Mouse (Mus musculus) heart, embryonic 13.5 days (tissue): ENCODE measurements at regions not wholly inside any gene's neighbourhood (a gene's known extent, or its start where the extent isn't known, plus 50 kb on each side); places are given as distances from the start of the nearest gene placed in this dataset.
A peak's percentile ranks its signal among the peaks of the same experiment; 100 is the strongest.

ENCODE experiments used
- ATAC-seq: fragments of 200-750 bp; cut with Nextera tagmentation; 2 replicates; pipeline ENCODE4 v1.8.0; 2017; ENCODE audit warnings: moderate TSS enrichment; ENCODE audit not compliant: insufficient number of reproducible peaks, low FRiP score, low TSS enrichment; ENCODE audit errors: extremely low read depth
- H3K27ac ChIP-seq: fragments of 300-500 bp; sonication (generic); replicated peaks from 2 replicates; pipeline ENCODE4 v1.5.1; 2015; ENCODE audit warnings: moderate library complexity, mild to moderate bottlenecking, inconsistent platforms
- H3K27me3 ChIP-seq: fragments of 300-500 bp; sonication (generic); replicated peaks from 2 replicates; pipeline ENCODE4 v1.6.1; 2015; ENCODE audit warnings: mild to moderate bottlenecking, inconsistent platforms
- H3K36me3 ChIP-seq: fragments of 300-500 bp; sonication (generic); 2 replicates; pipeline ENCODE4 v1.6.1; 2015; ENCODE audit warnings: mild to moderate bottlenecking, inconsistent platforms
- H3K4me1 ChIP-seq: fragments of 300-500 bp; sonication (generic); 2 replicates; pipeline ENCODE4 v1.6.1; 2015; ENCODE audit warnings: inconsistent platforms
- H3K4me2 ChIP-seq: fragments of 300-500 bp; sonication (generic); 2 replicates; pipeline ENCODE4 v1.6.1; 2015; ENCODE audit warnings: inconsistent platforms, mild to moderate bottlenecking, moderate library complexity
- H3K4me3 ChIP-seq: fragments of 300-500 bp; sonication (generic); 2 replicates; pipeline ENCODE4 v1.5.1; 2015; ENCODE audit warnings: moderate library complexity, mild to moderate bottlenecking, inconsistent platforms
- H3K9ac ChIP-seq: fragments of 300-500 bp; sonication (generic); 2 replicates; pipeline ENCODE4 v1.6.1; 2015; ENCODE audit warnings: inconsistent platforms, mild to moderate bottlenecking, moderate library complexity
- H3K9me3 ChIP-seq: fragments of 300-500 bp; sonication (generic); 2 replicates; pipeline ENCODE4 v1.6.1; 2016; ENCODE audit warnings: inconsistent platforms
- WGBS: fragments of 180-500 bp; shearing (Covaris S2); methylation state at CpG from one replicate; pipeline ENCODE4 v1.1.7; 2015; ENCODE audit warnings: mixed read lengths; 5-methylcytosine and 5-hydroxymethylcytosine counted together

DNA sequence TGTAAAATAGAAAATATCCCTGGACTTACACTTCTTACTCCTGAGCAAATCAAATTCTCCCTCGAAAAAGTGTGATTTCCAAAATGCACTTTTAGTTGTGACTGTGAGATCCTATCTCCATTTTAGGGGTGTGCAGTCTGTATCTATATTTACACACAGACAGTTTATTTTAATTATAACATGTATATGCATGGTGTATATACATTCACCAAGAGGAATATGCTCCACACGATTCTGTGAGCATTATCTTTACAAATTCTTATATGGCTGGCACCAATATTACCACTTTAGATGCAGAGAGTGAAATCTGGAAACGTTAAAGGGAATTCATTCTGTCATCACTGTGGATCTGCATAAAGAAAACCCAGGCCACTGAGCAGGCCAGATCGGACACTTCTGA, 143.5 kb upstream of the Igbp1b start:
- no peak for ATAC-seq
- Histone ChIP-seq H3K4me1 (peaks cover 11% of the 10 kb centered on the region), H3K9ac (no peak overlapping the region), H3K36me3 (no peaks in the 10 kb centered on the region), H3K4me3 (no peak overlapping the region), H3K27me3 (no peaks in the 10 kb centered on the region), H3K27ac (no peak overlapping the region), H3K4me2 (no peak overlapping the region), H3K9me3 (no peaks in the 10 kb centered on the region)
- 44% methylated on average over 4 of the region's 4 CpGs for WGBS

DNA sequence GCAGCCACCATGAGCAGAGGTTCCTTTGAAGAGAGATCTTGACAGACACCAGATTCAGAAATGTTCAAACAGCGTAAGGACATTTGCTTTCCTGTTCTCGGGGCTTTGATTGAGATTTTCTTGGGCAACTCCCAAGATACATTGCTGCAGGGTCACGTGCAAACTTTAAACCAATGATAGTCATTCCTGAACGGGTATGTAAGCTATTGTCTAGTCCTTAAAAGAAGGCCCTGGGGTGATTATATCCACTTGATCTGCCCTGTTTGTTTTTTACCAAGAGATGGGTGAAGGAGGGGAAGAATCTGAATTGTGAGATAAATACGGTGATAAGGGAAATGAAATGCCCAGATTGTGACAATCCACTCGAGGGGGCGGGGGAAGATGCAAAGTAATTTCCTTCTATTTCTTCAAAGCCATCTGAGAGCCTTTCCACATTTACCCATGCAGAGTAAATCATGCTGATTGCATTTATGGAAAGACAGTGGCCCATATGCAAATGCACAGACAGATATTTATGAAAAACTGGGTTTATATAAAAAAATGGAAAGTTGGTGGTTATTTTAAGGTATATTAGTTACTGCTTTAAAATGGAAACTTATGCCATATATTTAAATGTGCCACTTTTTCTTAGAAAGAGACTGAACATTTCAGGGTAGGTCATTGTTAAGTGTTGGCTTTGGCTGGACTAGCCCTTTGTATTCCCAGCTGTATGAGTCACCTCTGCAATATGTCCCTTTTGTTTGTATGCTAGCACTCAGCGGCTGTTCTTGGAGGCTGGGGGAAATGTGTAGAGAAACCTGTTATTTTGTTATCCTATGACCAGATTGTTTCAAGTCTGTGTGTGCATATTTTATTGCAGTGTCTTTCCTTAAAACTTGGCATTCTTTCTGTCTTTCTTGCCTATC, 142.7 kb upstream of the Igbp1b start:
- no peaks in the 10 kb centered on the region for H3K27me3 ChIP-seq
- ATAC-seq: no peak

GRCm38 (mm10) chr6:138794706-138795105, 136.4 kb upstream of the Igbp1b start:
- WGBS: 59% methylated on average over 2 of the region's 2 CpGs
- H3K4me1 ChIP-seq: no peaks in the 10 kb centered on the region

More for the DNA sequence above, 142.7 kb upstream of the Igbp1b start:
- 47% methylated on average over 8 of the region's 8 CpGs for WGBS
- no peaks in the 10 kb centered on the region for H3K9me3 ChIP-seq
- H3K4me1 ChIP-seq: peaks cover 11% of the 10 kb centered on the region
- H3K36me3 ChIP-seq: no peaks in the 10 kb centered on the region
- H3K9ac ChIP-seq: no peak overlapping the region
- H3K27ac ChIP-seq: peak overlapping the region; percentile 37; the same call in 1 of the 2 replicates
- no peak overlapping the region for H3K4me3 ChIP-seq
- no peak overlapping the region for H3K4me2 ChIP-seq

GRCm38 (mm10) chr6:138792802-138793201, 134.5 kb upstream of the Igbp1b start:
- H3K9ac ChIP-seq: no peak overlapping the region
- no peak overlapping the region for H3K4me3 ChIP-seq
- no peak for ATAC-seq
- 60% methylated on average over 3 of the region's 3 CpGs for WGBS
- H3K4me2 ChIP-seq: no peak overlapping the region
- no peak overlapping the region for H3K27ac ChIP-seq
- H3K27me3 ChIP-seq: no peaks in the 10 kb centered on the region
- no peaks in the 10 kb centered on the region for H3K36me3 ChIP-seq
- H3K9me3 ChIP-seq: no peaks in the 10 kb centered on the region
- no peaks in the 10 kb centered on the region for H3K4me1 ChIP-seq

More at GRCm38 (mm10) chr6:138794706-138795105, 136.4 kb upstream of the Igbp1b start:
- Histone ChIP-seq H3K4me2 (no peak overlapping the region), H3K9me3 (no peaks in the 10 kb centered on the region), H3K27ac (no peak overlapping the region), H3K27me3 (no peaks in the 10 kb centered on the region), H3K36me3 (no peaks in the 10 kb centered on the region), H3K9ac (no peak overlapping the region), H3K4me3 (no peak overlapping the region)
- no peak for ATAC-seq

DNA sequence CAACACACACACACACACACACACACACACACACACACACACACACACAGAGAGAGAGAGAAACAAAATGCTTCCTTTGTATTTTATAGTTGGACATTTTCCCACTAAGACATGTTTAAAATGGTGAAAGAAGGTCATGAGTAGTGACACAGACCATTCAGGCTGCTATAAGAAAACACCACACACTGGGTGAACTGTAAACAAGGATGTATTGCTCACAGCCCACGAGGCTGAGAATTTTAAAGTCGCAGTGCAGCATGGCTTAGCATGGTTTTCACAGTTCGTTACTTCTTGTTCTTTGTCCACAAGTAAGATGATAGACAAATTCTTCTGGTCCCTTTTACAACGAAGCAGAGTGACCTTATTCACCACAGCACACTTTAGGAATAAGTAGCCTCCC, 124.6 kb upstream of the Igbp1b start:
- ATAC-seq: no peak
- H3K36me3 ChIP-seq: no peaks in the 10 kb centered on the region
- H3K4me2 ChIP-seq: no peak overlapping the region
- no peaks in the 10 kb centered on the region for H3K9me3 ChIP-seq
- H3K9ac ChIP-seq: no peak overlapping the region
- 61% methylated on average over 4 of the region's 4 CpGs for WGBS
- H3K4me3 ChIP-seq: no peak overlapping the region
- no peak overlapping the region for H3K27ac ChIP-seq
- H3K4me1 ChIP-seq: no peaks in the 10 kb centered on the region
- no peaks in the 10 kb centered on the region for H3K27me3 ChIP-seq

GRCm38 (mm10) chr6:138782470-138782869, 124.1 kb upstream of the Igbp1b start:
- Histone ChIP-seq H3K4me3 (no peak overlapping the region), H3K9me3 (no peaks in the 10 kb centered on the region), H3K9ac (no peak overlapping the region), H3K4me2 (no peak overlapping the region), H3K36me3 (no peaks in the 10 kb centered on the region), H3K27me3 (no peaks in the 10 kb centered on the region), H3K4me1 (no peaks in the 10 kb centered on the region), H3K27ac (no peak overlapping the region)
- no peak for ATAC-seq
- WGBS: 86% methylated on average over 4 of the region's 4 CpGs

DNA sequence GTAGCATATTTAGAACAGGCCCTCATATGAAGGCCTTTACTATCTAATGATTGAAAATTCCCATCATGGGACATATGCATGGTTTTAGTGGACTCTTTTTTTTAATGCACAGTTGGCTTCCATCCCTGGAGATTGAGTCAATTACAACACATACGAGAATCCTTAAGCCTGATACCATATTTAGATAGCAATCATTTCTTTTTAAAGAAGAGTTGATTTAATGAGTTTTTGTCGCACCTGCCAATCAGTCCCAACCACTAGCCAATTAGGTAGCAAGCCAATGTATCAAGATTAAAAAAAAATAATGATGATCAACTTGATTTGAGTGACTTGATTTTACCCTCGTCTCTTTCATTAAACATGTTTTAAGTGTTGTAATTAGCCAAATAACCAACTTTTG, 103.6 kb upstream of the Igbp1b start:
- Histone ChIP-seq H3K36me3 (no peaks in the 10 kb centered on the region), H3K27ac (no peak overlapping the region), H3K4me2 (no peak overlapping the region), H3K27me3 (no peaks in the 10 kb centered on the region), H3K4me3 (no peak overlapping the region), H3K9ac (no peak overlapping the region), H3K4me1 (no peaks in the 10 kb centered on the region), H3K9me3 (no peaks in the 10 kb centered on the region)
- no peak for ATAC-seq
- 65% methylated on average over 3 of the region's 3 CpGs for WGBS

DNA sequence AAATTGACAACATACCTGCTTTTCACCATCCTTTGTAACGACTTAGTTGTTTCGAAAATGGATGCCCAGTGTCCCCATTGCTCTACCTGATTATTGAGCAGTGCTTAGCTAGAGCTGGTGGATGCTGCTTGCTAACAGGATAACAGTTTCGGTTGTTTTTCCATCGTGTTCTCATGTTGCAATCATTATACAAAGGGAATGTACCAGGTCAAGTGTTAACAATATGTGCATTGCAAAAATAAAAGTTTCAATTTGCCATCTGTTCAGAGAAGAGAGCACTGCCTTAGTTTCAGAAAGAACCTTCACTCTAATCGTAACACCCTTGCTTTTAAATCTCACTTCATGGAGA, 96.6 kb upstream of the Igbp1b start:
- H3K4me3 ChIP-seq: no peak overlapping the region
- H3K4me2 ChIP-seq: no peak overlapping the region
- 64% methylated on average over 5 of the region's 5 CpGs for WGBS
- no peaks in the 10 kb centered on the region for H3K4me1 ChIP-seq
- no peak for ATAC-seq
- no peaks in the 10 kb centered on the region for H3K36me3 ChIP-seq
- no peaks in the 10 kb centered on the region for H3K9me3 ChIP-seq
- H3K27ac ChIP-seq: no peak overlapping the region
- H3K9ac ChIP-seq: no peak overlapping the region
- no peaks in the 10 kb centered on the region for H3K27me3 ChIP-seq

DNA sequence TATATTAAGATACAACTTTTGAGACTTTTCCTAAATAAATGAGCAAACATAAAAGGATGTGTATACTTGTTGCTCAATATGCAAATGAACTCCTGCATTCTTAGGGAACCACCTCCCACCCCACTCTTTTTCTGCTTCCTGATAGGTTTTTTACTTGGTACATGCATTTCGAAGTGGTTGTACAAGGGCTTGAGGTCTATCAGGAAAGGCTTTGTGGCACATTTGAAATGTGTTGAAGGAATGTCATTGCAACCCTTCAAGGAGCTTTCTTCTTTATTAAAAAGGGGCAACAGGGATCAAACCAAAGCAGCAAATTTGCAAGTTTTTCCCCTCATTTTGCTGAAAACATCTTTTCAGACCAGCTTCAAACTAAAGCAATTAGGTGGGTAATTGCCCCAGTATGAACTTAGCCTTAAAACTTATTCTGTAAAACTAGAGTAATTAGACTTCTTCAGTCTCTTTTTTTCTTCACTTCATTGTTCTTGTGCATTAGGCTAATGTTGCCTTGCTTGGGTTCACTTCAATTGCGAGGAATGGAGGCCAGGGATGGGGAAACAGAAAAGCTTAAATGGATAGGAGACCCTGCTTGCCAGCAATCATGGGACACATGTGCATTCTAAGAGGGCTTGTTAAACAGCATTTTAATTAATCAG, 96.1 kb upstream of the Igbp1b start:
- H3K4me1 ChIP-seq: no peaks in the 10 kb centered on the region
- no peak for ATAC-seq
- no peaks in the 10 kb centered on the region for H3K27me3 ChIP-seq
- H3K4me3 ChIP-seq: no peak overlapping the region
- H3K9ac ChIP-seq: no peak overlapping the region
- no peak overlapping the region for H3K4me2 ChIP-seq
- 76% methylated on average over 2 of the region's 2 CpGs for WGBS
- no peaks in the 10 kb centered on the region for H3K36me3 ChIP-seq
- H3K9me3 ChIP-seq: no peaks in the 10 kb centered on the region
- no peak overlapping the region for H3K27ac ChIP-seq

DNA sequence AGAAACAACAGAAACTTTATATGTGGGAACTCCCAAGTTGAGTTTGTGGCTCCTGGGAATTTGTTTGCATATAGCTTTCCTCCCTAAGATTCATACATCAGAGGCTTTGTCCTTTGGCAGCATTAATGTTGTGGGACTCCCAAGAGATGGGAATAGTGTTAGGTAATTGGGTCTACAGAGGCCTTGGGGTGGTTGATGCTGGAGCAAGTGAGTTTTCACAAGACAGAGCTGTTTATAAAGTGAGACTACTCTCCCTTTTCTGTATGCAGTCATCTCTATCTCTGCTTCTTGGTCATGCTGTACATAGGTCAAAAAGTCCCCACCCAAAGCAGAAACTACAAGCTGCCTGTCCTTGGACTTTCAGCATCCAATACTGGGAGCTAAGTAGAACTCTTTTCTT, 59.4 kb upstream of the Igbp1b start:
- Histone ChIP-seq H3K9me3 (no peaks in the 10 kb centered on the region), H3K4me1 (no peaks in the 10 kb centered on the region), H3K27ac (no peak overlapping the region), H3K4me2 (no peak overlapping the region), H3K4me3 (no peak overlapping the region), H3K36me3 (no peaks in the 10 kb centered on the region), H3K27me3 (no peaks in the 10 kb centered on the region), H3K9ac (no peak overlapping the region)
- no peak for ATAC-seq
